Mouse (Mus musculus) monocyte, adult 5-6 weeks (primary cell): ENCODE data around the gene Ndufv1. TPM values are rescaled to one million over a fixed set of nuclear protein-coding genes. Genes with fewer than 3 reads are reported as not detected.
"Not testable (repeated sequence)": the region's sequence is repeated elsewhere in the genome, so short reads cannot be mapped to it uniquely, and the experiment has no call there.

ENCODE experiments used
- ATAC-seq: fragments of 153-309, 156-312 bp; replicated peaks from 2 replicates; pipeline ENCODE4 v1.8.0; 2017; ENCODE audit warnings: mild to moderate bottlenecking; ENCODE audit not compliant: low TSS enrichment, insufficient number of reproducible peaks, severe bottlenecking, poor library complexity, low FRiP score
- total RNA-seq: library from RNA; stranded (forward); fragments of 200-1000, 200-491, 200-594 nt; gene quantifications from 3 replicates; pipeline ENCODE4 v1.2.3, GENCODE M21; 2017

Ndufv1 gene
- total RNA-seq, 1 experiment from 2014 or later = 108 TPM

GRCm38 (mm10) chr19:4045966-4046865, 33.6 kb upstream of the Ndufv1 start, which contains the start of gene Gstp2:
Gene Gstp2 (minus strand): TSS chr19:4046023.
- peak; percentile 36; the same call in 1 of the 2 replicates for ATAC-seq

GRCm38 (mm10) chr19:4044109-4044508, 31.5 kb upstream of the Ndufv1 start:
- not testable (repeated sequence) for ATAC-seq

GRCm38 (mm10) chr19:4042124-4042523, 29.5 kb upstream of the Ndufv1 start:
- ATAC-seq = no peak

- not testable (repeated sequence) for ATAC-seq
These were observed 28.9 kb upstream of the Ndufv1 start for GRCm38 (mm10) chr19:4041500-4041899.

GRCm38 (mm10) chr19:4040941-4041340, 28.3 kb upstream of the Ndufv1 start:
- ATAC-seq = not testable (repeated sequence)

GRCm38 (mm10) chr19:4037788-4038232, 25.2 kb upstream of the Ndufv1 start, which contains the start of gene Gstp1:
Gene Gstp1 (minus strand): TSS chr19:4037985.
- ATAC-seq = peak; percentile 86

- ATAC-seq = not testable (repeated sequence)
These were observed 24.7 kb upstream of the Ndufv1 start for GRCm38 (mm10) chr19:4037154-4037787.

- ATAC-seq = no peak
These were observed 23.9 kb upstream of the Ndufv1 start for GRCm38 (mm10) chr19:4036327-4037045.

- no peak for ATAC-seq
These were observed 21.1 kb upstream of the Ndufv1 start for GRCm38 (mm10) chr19:4033742-4034141.

- no peak for ATAC-seq
These were observed 20.7 kb upstream of the Ndufv1 start for GRCm38 (mm10) chr19:4033298-4033697.

- ATAC-seq = no peak
These were observed 20.1 kb upstream of the Ndufv1 start for GRCm38 (mm10) chr19:4032668-4033067.

- ATAC-seq = no peak
These were observed 15.0 kb upstream of the Ndufv1 start for GRCm38 (mm10) chr19:4027576-4027975.

- no peak for ATAC-seq
These were observed 10.6 kb upstream of the Ndufv1 start for GRCm38 (mm10) chr19:4023185-4023584.

GRCm38 (mm10) chr19:4018743-4019583, 6.4 kb upstream of the Ndufv1 start:
- peak; percentile 83 for ATAC-seq

- no peak for ATAC-seq
These were observed 5.4 kb upstream of the Ndufv1 start for GRCm38 (mm10) chr19:4017921-4018587.

GRCm38 (mm10) chr19:4015635-4016034, 3.0 kb upstream of the Ndufv1 start:
- no peak for ATAC-seq

- ATAC-seq = no peak
These were observed 2.2 kb upstream of the Ndufv1 start for GRCm38 (mm10) chr19:4014802-4015201.

- ATAC-seq = peak; percentile 8; the same call in 1 of the 2 replicates
These were observed 460 bp upstream of the Ndufv1 start for GRCm38 (mm10) chr19:4013066-4013465.
